Mouse (Mus musculus) hematopoietic stem cell, adult 5-6 weeks (primary cell): ENCODE results near the gene Olfr556. TPM values are rescaled to one million over a fixed set of nuclear protein-coding genes. Genes with fewer than 3 reads are reported as not detected.
"Not testable (repeated sequence)": the region's sequence is repeated elsewhere in the genome, so short reads cannot be mapped to it uniquely, and the experiment has no call there.

Source experiments
- ATAC-seq, 2 experiments: fragments of 125-278 bp in 1 of 2; replicated peaks in 1 of 2; 2 replicates each; pipeline ENCODE4 v1.8.0; 2016 to 2017; ENCODE audit warnings: inconsistent platforms in 2 of 2, mild to moderate bottlenecking in 2 of 2, moderate number of reproducible peaks in 2 of 2, low read depth in 1 of 2, moderate TSS enrichment in 1 of 2; ENCODE audit not compliant: low FRiP score in 2 of 2, poor library complexity in 2 of 2, severe bottlenecking in 2 of 2, insufficient read depth in 1 of 2, low TSS enrichment in 1 of 2
- total RNA-seq: library from RNA; stranded (forward); fragments of 172-1452, 232-1000 nt; gene quantifications from 2 replicates; pipeline ENCODE4 v1.2.3, GENCODE M21; 2017

The Olfr556 gene
- not detected in 2 replicates for total RNA-seq

- ATAC-seq = no peak
Observed at GRCm38 (mm10) chr7:102664599-102664998, at the start of gene Olfr556. Gene Olfr556 (plus strand): TSS chr7:102664899.

- ATAC-seq = no peak
Observed at GRCm38 (mm10) chr7:102618118-102618517, 46.6 kb upstream of the Olfr556 start, which contains the start of gene Olfr553. Gene Olfr553 (minus strand): TSS chr7:102618218.

- peak; percentile 45 to 46; a peak in 2 of 4 replicates for ATAC-seq
Observed at GRCm38 (mm10) chr7:102619608-102620007, 45.1 kb upstream of the Olfr556 start.

- ATAC-seq = not testable (repeated sequence)
Observed at GRCm38 (mm10) chr7:102620368-102620767, 44.3 kb upstream of the Olfr556 start.

GRCm38 (mm10) chr7:102636665-102637064 is 28.0 kb upstream of the Olfr556 start:
- peak; percentile 53 to 86 for ATAC-seq

- no peak for ATAC-seq
Observed at GRCm38 (mm10) chr7:102638132-102638531, 26.6 kb upstream of the Olfr556 start, which contains the start of gene Olfr554. Gene Olfr554 (plus strand): TSS chr7:102638432.

GRCm38 (mm10) chr7:102644945-102645344 is 19.8 kb upstream of the Olfr556 start:
- ATAC-seq = not testable (repeated sequence)

GRCm38 (mm10) chr7:102658523-102658922 is 6.2 kb upstream of the Olfr556 start, which contains the start of gene Olfr555:
Gene Olfr555 (plus strand): TSS chr7:102658823.
- no peak for ATAC-seq

- peak; percentile 14 to 49; a peak in 2 of 4 replicates for ATAC-seq
Observed at GRCm38 (mm10) chr7:102665378-102665777, 679 bp downstream of the Olfr556 start.

- ATAC-seq = peak; percentile 37 to 38; a peak in 2 of 4 replicates
Observed at GRCm38 (mm10) chr7:102676225-102676624, 11.5 kb downstream of the Olfr556 start.

- no peak for ATAC-seq
Observed at GRCm38 (mm10) chr7:102681916-102682315, 17.2 kb downstream of the Olfr556 start.

GRCm38 (mm10) chr7:102686944-102687501 is 22.3 kb downstream of the Olfr556 start, which contains the start of gene Trim68:
Gene Trim68 (minus strand): TSS chr7:102687327.
- peak; percentile 100 for ATAC-seq

GRCm38 (mm10) chr7:102695358-102696125 is 30.8 kb downstream of the Olfr556 start, which contains the start of gene Olfr557:
Gene Olfr557 (plus strand): TSS chr7:102695910.
- ATAC-seq = peak; percentile 69 to 77

GRCm38 (mm10) chr7:102698461-102698860 is 33.8 kb downstream of the Olfr556 start:
- ATAC-seq = no peak

- ATAC-seq = no peak
Observed at GRCm38 (mm10) chr7:102701915-102702314, 37.2 kb downstream of the Olfr556 start, which contains the start of gene Olfr558. Gene Olfr558 (plus strand): TSS chr7:102702215.

GRCm38 (mm10) chr7:102718970-102719369 is 54.3 kb downstream of the Olfr556 start, which contains the start of gene Olfr33:
Gene Olfr33 (minus strand): TSS chr7:102719070.
- ATAC-seq = no peak
